In the genomic region with DNA sequence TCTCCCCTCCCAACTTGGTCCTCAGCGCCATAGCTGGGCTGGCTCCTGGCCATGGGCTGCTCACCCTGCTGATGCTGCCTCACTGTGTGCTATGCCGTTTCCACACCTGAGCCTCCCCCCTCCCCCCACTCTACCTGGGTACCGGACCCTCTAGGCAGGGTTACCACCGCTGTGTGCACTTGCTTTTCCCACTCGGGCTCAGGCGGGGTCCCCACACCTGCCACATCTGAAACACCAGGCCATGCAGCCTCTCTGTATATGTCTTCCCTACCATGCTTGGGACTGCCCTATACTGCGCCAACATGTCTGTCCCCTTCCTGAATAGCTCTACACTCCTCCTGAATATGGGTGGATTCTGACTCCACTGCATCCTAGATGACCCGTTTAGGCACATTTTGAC, we compare ENCODE assay signal across 26 mouse cellular contexts.
A peak's percentile ranks its signal among the peaks of the same experiment; 100 is the strongest.
DNase-seq lines count a peak whose midpoint lies in the region; ATAC-seq lines count a peak whose summit lies in the region.
"Had no signal": no experiment of that assay in that cellular context is flagged by ENCODE, and none has a peak within 500 bp of the region (broad histone marks: within the 10 kb centered on the region; RNA-seq: fewer than 3 reads in every experiment).

No protein-coding gene starts in this region.

- H3K27me3 ChIP-seq in embryonic facial prominence, embryonic 13.5 days, result no peaks in the 10 kb centered on the region
- no peaks in the 10 kb centered on the region for H3K27me3 ChIP-seq in embryonic facial prominence, embryonic 10.5 days (replicated peaks; ENCODE audit: low read depth, poor library complexity, severe bottlenecking)
- no peaks in the 10 kb centered on the region for H3K27me3 ChIP-seq in limb, embryonic 15.5 days
- H3K27me3 ChIP-seq in limb, embryonic 10.5 days (ENCODE audit: low read depth, poor library complexity, severe bottlenecking), result no peaks in the 10 kb centered on the region
- H3K27me3 ChIP-seq: CH12.LX; forebrain, embryonic 13.5 days; heart, embryonic 12.5 days; heart, embryonic 15.5 days; hindbrain, embryonic 13.5 days; Patski had no signal

- peak; percentile 59; the same call in 1 of the 2 replicates for ATAC-seq in embryonic facial prominence, embryonic 13.5 days (ENCODE audit: insufficient number of reproducible peaks, insufficient read depth, low FRiP score, low TSS enrichment, low read depth)
- ATAC-seq in limb, embryonic 15.5 days (ENCODE audit: insufficient number of reproducible peaks, low FRiP score, low TSS enrichment, low read depth), result 0 out of 2 replicates have a peak, but pooled peaks have one; percentile 55
- ATAC-seq: forebrain, embryonic 13.5 days; forebrain, embryonic 16.5 days; hindbrain, embryonic 16.5 days; Patski had no signal

- no peaks in the 10 kb centered on the region for H3K36me3 ChIP-seq in embryonic facial prominence, embryonic 13.5 days
- H3K36me3 ChIP-seq in embryonic facial prominence, embryonic 10.5 days (replicated peaks), result no peaks in the 10 kb centered on the region; the same call in 1 of the 2 replicates
- 0 out of 2 replicates have a peak, but pooled peaks cover 4% of the 10 kb centered on the region for H3K36me3 ChIP-seq in limb, embryonic 15.5 days
- H3K36me3 ChIP-seq in limb, embryonic 10.5 days, result no peaks in the 10 kb centered on the region
- H3K36me3 ChIP-seq: G1E; heart, embryonic 12.5 days; heart, embryonic 15.5 days; hindbrain, embryonic 10.5 days; hindbrain, embryonic 13.5 days had no signal

- WGBS in embryonic facial prominence, embryonic 13.5 days, result 93% methylated on average over 8 of the region's 8 CpGs
- 94% methylated on average over 8 of the region's 8 CpGs for WGBS in embryonic facial prominence, embryonic 10.5 days
- WGBS in limb, embryonic 15.5 days, result 94% methylated on average over 8 of the region's 8 CpGs
- 95% methylated on average over 8 of the region's 8 CpGs for WGBS in limb, embryonic 10.5 days

- no peak for DNase-seq in embryonic facial prominence, embryonic 10.5 days (ENCODE audit: low spot score)
- no peak for DNase-seq in limb, embryonic 10.5 days (ENCODE audit: low spot score)
- peak; percentile 11 for DNase-seq in thymus, postnatal 25 days
- no peak for DNase-seq in thymus, postnatal 0 days (ENCODE audit: low spot score)
- DNase-seq in layer of hippocampus, postnatal 10 days (ENCODE audit: low spot score in 2 of 2), result no peak
- DNase-seq: adrenal gland, postnatal 10 days; adrenal gland, postnatal 36 days; cerebellum, adult 18-20 months; cerebellum, adult 9-10 months; cerebellum, postnatal 14 days; gastrocnemius, postnatal 10 days; gastrocnemius, postnatal 36 days; heart, postnatal 10 days; heart, postnatal 36 days had no signal

- no peak overlapping the region for H3K4me3 ChIP-seq in embryonic facial prominence, embryonic 13.5 days
- no peak overlapping the region for H3K4me3 ChIP-seq in embryonic facial prominence, embryonic 10.5 days
- H3K4me3 ChIP-seq in limb, embryonic 15.5 days, result no peak overlapping the region
- no peak overlapping the region for H3K4me3 ChIP-seq in limb, embryonic 10.5 days
- H3K4me3 ChIP-seq: forebrain, embryonic 13.5 days; heart, embryonic 12.5 days; heart, embryonic 15.5 days; hindbrain, embryonic 10.5 days; hindbrain, embryonic 13.5 days had no signal

- H3K9ac ChIP-seq in embryonic facial prominence, embryonic 13.5 days, result no peak overlapping the region
- H3K9ac ChIP-seq in limb, embryonic 15.5 days, result no peak overlapping the region
- H3K9ac ChIP-seq: forebrain, embryonic 13.5 days; heart, embryonic 12.5 days; heart, embryonic 15.5 days; hindbrain, embryonic 13.5 days had no signal

- no peak overlapping the region for H3K27ac ChIP-seq in embryonic facial prominence, embryonic 13.5 days
- no peak overlapping the region for H3K27ac ChIP-seq in embryonic facial prominence, embryonic 10.5 days (replicated peaks)
- no peak overlapping the region for H3K27ac ChIP-seq in limb, embryonic 15.5 days
- H3K27ac ChIP-seq in limb, embryonic 10.5 days, result no peak overlapping the region
- H3K27ac ChIP-seq: forebrain, embryonic 13.5 days; heart, embryonic 15.5 days; hindbrain, embryonic 10.5 days; hindbrain, embryonic 13.5 days had no signal

- H3K4me2 ChIP-seq in embryonic facial prominence, embryonic 13.5 days, result no peak overlapping the region
- H3K4me2 ChIP-seq in limb, embryonic 15.5 days, result no peak overlapping the region
- H3K4me2 ChIP-seq: forebrain, embryonic 13.5 days; heart, embryonic 12.5 days; heart, embryonic 15.5 days; hindbrain, embryonic 13.5 days had no signal

- H3K9me3 ChIP-seq in embryonic facial prominence, embryonic 13.5 days, result no peaks in the 10 kb centered on the region
- H3K9me3 ChIP-seq in embryonic facial prominence, embryonic 10.5 days, result no peaks in the 10 kb centered on the region
- H3K9me3 ChIP-seq in limb, embryonic 15.5 days, result no peaks in the 10 kb centered on the region
- no peaks in the 10 kb centered on the region for H3K9me3 ChIP-seq in limb, embryonic 10.5 days (replicated peaks)
- H3K9me3 ChIP-seq: forebrain, embryonic 13.5 days; heart, embryonic 12.5 days; heart, embryonic 15.5 days; hindbrain, embryonic 10.5 days; hindbrain, embryonic 13.5 days had no signal

- H3K4me1 ChIP-seq in embryonic facial prominence, embryonic 13.5 days, result no peaks in the 10 kb centered on the region
- peaks cover 3% of the 10 kb centered on the region; the same call in 1 of the 2 replicates for H3K4me1 ChIP-seq in embryonic facial prominence, embryonic 10.5 days
- no peaks in the 10 kb centered on the region for H3K4me1 ChIP-seq in limb, embryonic 15.5 days
- H3K4me1 ChIP-seq in limb, embryonic 10.5 days, result no peaks in the 10 kb centered on the region
- H3K4me1 ChIP-seq: heart, embryonic 15.5 days; hindbrain, embryonic 10.5 days had no signal
